Mouse (Mus musculus): ENCODE results near the gene Zscan29. TPM values are rescaled to one million over a fixed set of nuclear protein-coding genes. Genes with fewer than 3 reads are reported as not detected.

Zscan29 gene
- 46.9 and 50.3 TPM in 2 replicates for total RNA-seq (2017)

GRCm38 (mm10) chr2:121170980-121171742 is at the start of gene Zscan29:
Gene Zscan29, minus strand, starts transcription at chr2:121171125.
- peak; percentile 80 for ATAC-seq (ENCODE audit: extremely low read depth, insufficient number of reproducible peaks, low FRiP score, poor library complexity, severe bottlenecking)

- no peak for ATAC-seq (ENCODE audit: extremely low read depth, insufficient number of reproducible peaks, low FRiP score, poor library complexity, severe bottlenecking)
Measured at GRCm38 (mm10) chr2:121219994-121220393, 49.1 kb upstream of the Zscan29 start.

GRCm38 (mm10) chr2:121219177-121219576 is 48.3 kb upstream of the Zscan29 start:
- ATAC-seq (ENCODE audit: extremely low read depth, insufficient number of reproducible peaks, low FRiP score, poor library complexity, severe bottlenecking), result no peak

- no peak for ATAC-seq (ENCODE audit: extremely low read depth, insufficient number of reproducible peaks, low FRiP score, poor library complexity, severe bottlenecking)
Measured at GRCm38 (mm10) chr2:121214491-121214890, 43.6 kb upstream of the Zscan29 start.

GRCm38 (mm10) chr2:121206541-121206940 is 35.6 kb upstream of the Zscan29 start:
- no peak for ATAC-seq (ENCODE audit: extremely low read depth, insufficient number of reproducible peaks, low FRiP score, poor library complexity, severe bottlenecking)

- ATAC-seq (ENCODE audit: extremely low read depth, insufficient number of reproducible peaks, low FRiP score, poor library complexity, severe bottlenecking), result no peak
Measured at GRCm38 (mm10) chr2:121204276-121204675, 33.4 kb upstream of the Zscan29 start.

- no peak for ATAC-seq (ENCODE audit: extremely low read depth, insufficient number of reproducible peaks, low FRiP score, poor library complexity, severe bottlenecking)
Measured at GRCm38 (mm10) chr2:121195466-121195865, 24.5 kb upstream of the Zscan29 start.

- no peak for ATAC-seq (ENCODE audit: extremely low read depth, insufficient number of reproducible peaks, low FRiP score, poor library complexity, severe bottlenecking)
Measured at GRCm38 (mm10) chr2:121188530-121188929, 17.6 kb upstream of the Zscan29 start.

- ATAC-seq (ENCODE audit: extremely low read depth, insufficient number of reproducible peaks, low FRiP score, poor library complexity, severe bottlenecking), result no peak
Measured at GRCm38 (mm10) chr2:121184142-121184541, 13.2 kb upstream of the Zscan29 start.

GRCm38 (mm10) chr2:121183431-121183830 is 12.5 kb upstream of the Zscan29 start:
- ATAC-seq (ENCODE audit: extremely low read depth, insufficient number of reproducible peaks, low FRiP score, poor library complexity, severe bottlenecking), result no peak

GRCm38 (mm10) chr2:121178828-121179479 is 8.0 kb upstream of the Zscan29 start:
- ATAC-seq (ENCODE audit: extremely low read depth, insufficient number of reproducible peaks, low FRiP score, poor library complexity, severe bottlenecking), result no peak

GRCm38 (mm10) chr2:121170481-121170971 is 399 bp downstream of the Zscan29 start, which contains the start of gene Tubgcp4:
Gene Tubgcp4, plus strand, starts transcription at chr2:121170654.
- ATAC-seq (ENCODE audit: extremely low read depth, insufficient number of reproducible peaks, low FRiP score, poor library complexity, severe bottlenecking), result no peak

- ATAC-seq (ENCODE audit: extremely low read depth, insufficient number of reproducible peaks, low FRiP score, poor library complexity, severe bottlenecking), result no peak; the same call in 1 of the 2 replicates
Measured at GRCm38 (mm10) chr2:121169902-121170301, 1.0 kb downstream of the Zscan29 start.

GRCm38 (mm10) chr2:121169173-121169572 is 1.8 kb downstream of the Zscan29 start:
- ATAC-seq (ENCODE audit: extremely low read depth, insufficient number of reproducible peaks, low FRiP score, poor library complexity, severe bottlenecking), result no peak

- no peak for ATAC-seq (ENCODE audit: extremely low read depth, insufficient number of reproducible peaks, low FRiP score, poor library complexity, severe bottlenecking)
Measured at GRCm38 (mm10) chr2:121153100-121153499, 17.8 kb downstream of the Zscan29 start.

GRCm38 (mm10) chr2:121149679-121150078 is 21.2 kb downstream of the Zscan29 start:
- ATAC-seq (ENCODE audit: extremely low read depth, insufficient number of reproducible peaks, low FRiP score, poor library complexity, severe bottlenecking), result no peak

GRCm38 (mm10) chr2:121142415-121142814 is 28.5 kb downstream of the Zscan29 start:
- ATAC-seq (ENCODE audit: extremely low read depth, insufficient number of reproducible peaks, low FRiP score, poor library complexity, severe bottlenecking), result no peak

GRCm38 (mm10) chr2:121141216-121142035 is 29.5 kb downstream of the Zscan29 start:
- no peak for ATAC-seq (ENCODE audit: extremely low read depth, insufficient number of reproducible peaks, low FRiP score, poor library complexity, severe bottlenecking)
